Mouse (Mus musculus): ENCODE data around the gene Avp. TPM values are rescaled to one million over a fixed set of nuclear protein-coding genes. Genes with fewer than 3 reads are reported as not detected.

Gene Avp
- total and polyA plus RNA-seq, 3 experiments = not detected

DNA sequence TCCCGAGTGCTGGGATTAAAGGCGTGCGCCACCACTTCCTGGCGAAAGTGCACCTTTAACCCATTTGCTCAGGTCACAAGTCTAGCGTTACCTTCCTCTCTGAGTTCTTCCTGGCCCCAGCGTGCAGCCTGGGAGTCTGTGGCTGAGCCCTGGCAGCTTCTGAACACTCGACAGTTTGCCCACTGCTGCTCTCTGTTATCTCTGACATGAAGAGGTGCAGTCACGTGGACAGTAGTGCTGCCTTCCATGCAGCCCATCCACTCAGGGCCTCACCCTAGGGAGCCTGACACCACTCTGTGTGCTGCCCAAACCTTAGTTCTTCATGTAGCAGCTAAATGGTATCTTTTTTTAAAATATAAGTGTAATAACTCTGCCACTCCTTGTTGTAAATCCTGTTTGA lies 35.4 kb downstream of the Avp start:
- ATAC-seq (ENCODE audit: extremely low read depth, insufficient number of reproducible peaks, low FRiP score, poor library complexity, severe bottlenecking) (peak; percentile 63), DNase-seq (ENCODE audit: low spot score) (no peak)
- H3K27me3 ChIP-seq (ENCODE audit: insufficient read depth, low read length) = no peaks in the 10 kb centered on the region
- no peak overlapping the region for H3K4me3 ChIP-seq (ENCODE audit: low read depth, low read length)
- TF ChIP-seq CTCF (IDR thresholded peaks at IDR 0.05; ENCODE audit: low read depth, low read length) (no peak), GATA2 (IDR thresholded peaks at IDR 0.05; ENCODE audit: borderline replicate concordance, low read depth, low read length) (no peak), TAL1 (conservative IDR thresholded peaks at IDR 0.05; ENCODE audit: low read depth, low read length) (no peak), POLR2AphosphoS5 (IDR thresholded peaks at IDR 0.05; ENCODE audit: insufficient replicate concordance, low read depth, low read length) (no peak), GATA1 (IDR thresholded peaks at IDR 0.05; ENCODE audit: borderline replicate concordance, low read length) (no peak)
- peaks cover 96% of the 10 kb centered on the region for H3K36me3 ChIP-seq (replicated peaks)
- no peaks in the 10 kb centered on the region for H3K9me3 ChIP-seq (replicated peaks)
- H3K4me1 ChIP-seq (ENCODE audit: insufficient read depth, low read depth, low read length) = peaks cover 11% of the 10 kb centered on the region

DNA sequence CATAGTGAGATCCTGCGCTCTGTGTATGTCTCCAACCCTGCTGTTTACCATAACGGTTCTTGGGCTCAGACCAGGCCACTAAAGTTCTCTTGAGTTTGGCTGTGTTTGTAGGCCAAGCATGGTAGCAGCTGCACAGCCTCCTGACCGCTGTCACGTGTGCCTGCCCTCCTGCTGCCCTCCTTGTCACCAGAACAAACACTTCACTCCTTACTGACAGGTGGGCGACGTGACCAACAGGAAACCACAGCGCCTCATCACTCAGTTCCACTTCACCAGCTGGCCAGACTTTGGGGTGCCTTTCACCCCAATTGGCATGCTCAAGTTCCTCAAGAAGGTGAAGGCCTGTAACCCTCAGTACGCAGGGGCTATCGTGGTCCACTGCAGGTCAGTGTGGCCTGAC lies 42.1 kb downstream of the Avp start:
- no peaks in the 10 kb centered on the region for H3K9me3 ChIP-seq (replicated peaks)
- ATAC-seq (ENCODE audit: extremely low read depth, insufficient number of reproducible peaks, low FRiP score, poor library complexity, severe bottlenecking) (no peak), DNase-seq (ENCODE audit: low spot score) (no peak)
- H3K4me3 ChIP-seq (ENCODE audit: low read depth, low read length) = no peak overlapping the region
- TF ChIP-seq POLR2AphosphoS5 (IDR thresholded peaks at IDR 0.05; ENCODE audit: insufficient replicate concordance, low read depth, low read length) (no peak), CTCF (IDR thresholded peaks at IDR 0.05; ENCODE audit: low read depth, low read length) (no peak)
- H3K4me1 ChIP-seq (ENCODE audit: insufficient read depth, low read depth, low read length) = peaks cover 6% of the 10 kb centered on the region; the same call in 1 of the 2 replicates
- no peaks in the 10 kb centered on the region for H3K27me3 ChIP-seq (ENCODE audit: insufficient read depth, low read length)
- H3K36me3 ChIP-seq (replicated peaks) = peaks cover 95% of the 10 kb centered on the region

DNA sequence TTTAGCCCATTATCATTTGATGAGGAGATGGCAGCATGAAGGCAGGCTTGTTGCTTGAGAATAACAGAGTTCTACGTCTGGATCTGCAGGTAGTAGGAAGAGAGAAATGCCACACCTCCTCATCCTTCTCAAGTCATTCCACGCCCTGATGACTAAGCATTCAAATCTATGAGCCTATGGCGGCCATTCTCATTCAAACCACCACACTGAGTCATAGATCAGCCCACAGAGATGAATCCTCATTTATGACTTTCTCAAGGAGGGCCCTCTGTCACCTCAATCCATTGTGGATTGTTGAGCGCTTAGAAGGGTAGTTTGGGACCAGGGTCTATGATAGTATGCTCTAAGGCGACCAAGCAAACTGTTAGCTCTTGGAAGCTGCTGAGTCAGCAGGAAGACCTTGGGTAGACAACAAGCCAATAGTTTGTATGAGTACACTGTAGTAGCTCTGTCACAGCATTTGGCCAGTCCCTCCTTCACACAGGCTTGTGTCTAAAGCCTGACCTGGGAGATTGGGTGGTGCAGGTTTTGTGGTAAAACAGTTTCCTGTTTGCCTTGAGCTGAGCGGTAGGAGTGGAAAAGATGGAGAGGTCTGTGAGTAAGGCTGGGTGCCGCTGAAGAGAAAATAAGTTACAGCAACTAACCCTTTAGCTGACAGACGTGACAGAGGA lies 43.3 kb downstream of the Avp start:
- H3K4me1 ChIP-seq (ENCODE audit: insufficient read depth, low read depth, low read length) = 0 out of 2 replicates have a peak, but pooled peaks cover 4% of the 10 kb centered on the region
- H3K27me3 ChIP-seq (ENCODE audit: insufficient read depth, low read length) = no peaks in the 10 kb centered on the region
- H3K36me3 ChIP-seq (replicated peaks) = peaks cover 93% of the 10 kb centered on the region
- no peak for DNase-seq (ENCODE audit: low spot score)
- TF ChIP-seq GATA2 (IDR thresholded peaks at IDR 0.05; ENCODE audit: borderline replicate concordance, low read depth, low read length) (no peak), POLR2AphosphoS5 (IDR thresholded peaks at IDR 0.05; ENCODE audit: insufficient replicate concordance, low read depth, low read length) (no peak), GATA1 (IDR thresholded peaks at IDR 0.05; ENCODE audit: borderline replicate concordance, low read length) (no peak), CTCF (IDR thresholded peaks at IDR 0.05; ENCODE audit: low read depth, low read length) (no peak), TAL1 (conservative IDR thresholded peaks at IDR 0.05; ENCODE audit: low read depth, low read length) (no peak)
- no peak overlapping the region for H3K4me3 ChIP-seq (ENCODE audit: low read depth, low read length)
- no peak for ATAC-seq (ENCODE audit: extremely low read depth, insufficient number of reproducible peaks, low FRiP score, poor library complexity, severe bottlenecking)
- no peaks in the 10 kb centered on the region for H3K9me3 ChIP-seq (replicated peaks)

DNA sequence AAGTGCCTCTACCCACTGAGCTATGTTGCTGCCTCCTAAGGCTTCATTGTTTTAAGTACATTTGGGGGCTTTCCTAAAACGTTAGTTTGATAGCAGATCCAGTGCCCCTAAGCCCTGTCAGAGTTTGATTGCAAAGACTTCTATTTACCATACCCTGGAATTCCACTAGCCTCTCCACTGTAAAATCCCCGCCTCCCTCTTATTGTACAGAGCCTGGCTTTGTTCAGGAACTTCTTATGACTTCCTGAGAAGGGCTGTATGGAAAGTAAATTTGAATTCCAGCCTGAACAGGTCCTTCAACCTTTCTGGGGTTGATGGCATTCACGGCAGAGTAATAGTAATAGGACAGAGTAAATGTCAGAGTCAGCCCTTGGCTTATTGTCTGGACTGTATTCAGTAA lies 45.5 kb downstream of the Avp start:
- no peak for DNase-seq (ENCODE audit: low spot score)
- Histone ChIP-seq H3K27me3 (ENCODE audit: insufficient read depth, low read length) (no peaks in the 10 kb centered on the region), H3K4me3 (ENCODE audit: low read depth, low read length) (no peak overlapping the region), H3K9me3 (replicated peaks) (no peaks in the 10 kb centered on the region), H3K36me3 (replicated peaks) (peaks cover 90% of the 10 kb centered on the region), H3K4me1 (ENCODE audit: insufficient read depth, low read depth, low read length) (no peaks in the 10 kb centered on the region)
- no peak for TF ChIP-seq TAL1 (conservative IDR thresholded peaks at IDR 0.05; ENCODE audit: low read depth, low read length)
- no peak for TF ChIP-seq GATA2 (IDR thresholded peaks at IDR 0.05; ENCODE audit: borderline replicate concordance, low read depth, low read length)
- TF ChIP-seq CTCF (IDR thresholded peaks at IDR 0.05; ENCODE audit: low read depth, low read length) = no peak
- no peak for TF ChIP-seq POLR2AphosphoS5 (IDR thresholded peaks at IDR 0.05; ENCODE audit: insufficient replicate concordance, low read depth, low read length)
- no peak for TF ChIP-seq GATA1 (IDR thresholded peaks at IDR 0.05; ENCODE audit: borderline replicate concordance, low read length)
- no peak for ATAC-seq (ENCODE audit: extremely low read depth, insufficient number of reproducible peaks, low FRiP score, poor library complexity, severe bottlenecking)

DNA sequence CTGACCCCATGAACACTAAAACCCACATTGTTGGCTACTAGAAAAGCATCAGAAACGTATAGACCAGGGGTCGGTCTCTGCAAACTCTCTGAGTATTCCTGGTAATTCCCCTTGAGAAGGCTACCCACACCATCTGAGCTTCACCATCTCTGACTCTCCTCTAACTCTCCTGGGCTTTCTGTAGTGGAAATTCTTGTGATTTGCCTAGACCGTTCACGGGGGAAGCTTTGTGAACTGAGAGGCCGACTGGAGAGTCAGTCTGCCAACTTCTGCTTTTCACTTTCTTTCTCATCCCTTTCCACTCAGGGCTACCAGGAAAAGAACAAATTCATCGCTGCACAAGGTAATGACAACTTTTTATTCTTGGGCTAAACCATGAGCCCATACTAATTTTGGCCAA lies 47.3 kb downstream of the Avp start:
- ATAC-seq (ENCODE audit: extremely low read depth, insufficient number of reproducible peaks, low FRiP score, poor library complexity, severe bottlenecking) = no peak
- Histone ChIP-seq H3K4me1 (ENCODE audit: insufficient read depth, low read depth, low read length) (no peaks in the 10 kb centered on the region), H3K4me3 (ENCODE audit: low read depth, low read length) (no peak overlapping the region), H3K9me3 (replicated peaks) (no peaks in the 10 kb centered on the region), H3K27me3 (ENCODE audit: insufficient read depth, low read length) (no peaks in the 10 kb centered on the region), H3K36me3 (replicated peaks) (peaks cover 86% of the 10 kb centered on the region)
- DNase-seq (ENCODE audit: low spot score) = no peak
- TF ChIP-seq GATA1 (IDR thresholded peaks at IDR 0.05; ENCODE audit: borderline replicate concordance, low read length) (no peak), TAL1 (conservative IDR thresholded peaks at IDR 0.05; ENCODE audit: low read depth, low read length) (no peak), GATA2 (IDR thresholded peaks at IDR 0.05; ENCODE audit: borderline replicate concordance, low read depth, low read length) (no peak), POLR2AphosphoS5 (IDR thresholded peaks at IDR 0.05; ENCODE audit: insufficient replicate concordance, low read depth, low read length) (no peak), CTCF (IDR thresholded peaks at IDR 0.05; ENCODE audit: low read depth, low read length) (no peak)

DNA sequence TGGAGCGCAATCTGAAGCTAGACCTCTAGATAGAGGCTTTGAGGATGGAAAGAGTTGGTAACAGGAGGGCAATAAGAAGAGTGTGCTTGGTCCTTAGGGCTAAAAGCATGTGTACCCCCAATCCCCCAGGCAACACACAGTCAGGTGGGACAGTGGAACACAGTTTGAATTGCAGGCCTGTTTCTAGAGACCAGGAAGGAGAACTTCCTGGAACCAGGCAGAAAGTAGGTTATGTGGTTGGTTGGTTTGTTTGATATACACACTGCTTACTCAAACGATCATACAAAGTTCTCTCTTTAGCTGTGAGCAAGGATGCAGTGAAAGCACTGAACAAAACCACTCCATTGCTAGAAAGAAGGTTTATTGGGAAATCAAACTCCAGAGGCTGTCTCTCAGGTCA lies 50.2 kb downstream of the Avp start:
- no peak for DNase-seq (ENCODE audit: low spot score)
- no peaks in the 10 kb centered on the region for H3K27me3 ChIP-seq (ENCODE audit: insufficient read depth, low read length)
- H3K36me3 ChIP-seq (replicated peaks) = peaks cover 79% of the 10 kb centered on the region
- TF ChIP-seq GATA1 (IDR thresholded peaks at IDR 0.05; ENCODE audit: borderline replicate concordance, low read length) (no peak), POLR2AphosphoS5 (IDR thresholded peaks at IDR 0.05; ENCODE audit: insufficient replicate concordance, low read depth, low read length) (no peak), TAL1 (conservative IDR thresholded peaks at IDR 0.05; ENCODE audit: low read depth, low read length) (no peak), CTCF (IDR thresholded peaks at IDR 0.05; ENCODE audit: low read depth, low read length) (no peak)
- ATAC-seq (ENCODE audit: extremely low read depth, insufficient number of reproducible peaks, low FRiP score, poor library complexity, severe bottlenecking) = no peak
- H3K4me1 ChIP-seq (ENCODE audit: insufficient read depth, low read depth, low read length) = no peaks in the 10 kb centered on the region
- H3K9me3 ChIP-seq (replicated peaks) = no peaks in the 10 kb centered on the region
- no peak overlapping the region for H3K4me3 ChIP-seq (ENCODE audit: low read depth, low read length)

Other genes starting within 250 kb of the Avp start
- 0.29 TPM in 1 of 2 replicates, not detected in the other for gene Cpxm1, start 185.0 kb downstream of the Avp start, total RNA-seq (2014; fragmentation: Nextera tagmentation)
- gene Cpxm1, start 185.0 kb downstream of the Avp start, total RNA-seq (2017) = not detected in 2 replicates
- gene Cpxm1, start 185.0 kb downstream of the Avp start, polyA plus RNA-seq (2012) = not detected in 2 replicates
- gene Gm28372, start 177.3 kb downstream of the Avp start, total RNA-seq (2014; fragmentation: Nextera tagmentation) = not detected in 2 replicates
- gene Gm28372, start 177.3 kb downstream of the Avp start, total RNA-seq (2017) = not detected in 2 replicates
- gene Gm28372, start 177.3 kb downstream of the Avp start, polyA plus RNA-seq (2012) = not detected in 2 replicates
- not detected in 2 replicates for gene 1700020A23Rik, start 177.3 kb downstream of the Avp start, total RNA-seq (2014; fragmentation: Nextera tagmentation)
- gene 1700020A23Rik, start 177.3 kb downstream of the Avp start, total RNA-seq (2017) = not detected in 2 replicates
- gene 1700020A23Rik, start 177.3 kb downstream of the Avp start, polyA plus RNA-seq (2012) = not detected in 2 replicates
- not detected in 2 replicates for gene Tmem239, start 176.1 kb downstream of the Avp start, total RNA-seq (2014; fragmentation: Nextera tagmentation)
- not detected in 2 replicates for gene Tmem239, start 176.1 kb downstream of the Avp start, total RNA-seq (2017)
- not detected in 2 replicates for gene Tmem239, start 176.1 kb downstream of the Avp start, polyA plus RNA-seq (2012)
- gene Vps16, start 158.2 kb downstream of the Avp start, total RNA-seq (2014; fragmentation: Nextera tagmentation) = 55.2 and 58.9 TPM in 2 replicates
- 180 and 190 TPM in 2 replicates for gene Vps16, start 158.2 kb downstream of the Avp start, total RNA-seq (2017)
- gene Vps16, start 158.2 kb downstream of the Avp start, polyA plus RNA-seq (2012) = 12.6 and 20.2 TPM in 2 replicates
- gene Pced1a, start 157.9 kb downstream of the Avp start, total RNA-seq (2014; fragmentation: Nextera tagmentation) = 16.9 and 17.6 TPM in 2 replicates
- gene Pced1a, start 157.9 kb downstream of the Avp start, total RNA-seq (2017) = 13.9 and 20.0 TPM in 2 replicates
- 17.4 and 19.7 TPM in 2 replicates for gene Pced1a, start 157.9 kb downstream of the Avp start, polyA plus RNA-seq (2012)
- 60.6 and 97.7 TPM in 2 replicates for gene Ptpra, start 132.3 kb downstream of the Avp start, total RNA-seq (2014; fragmentation: Nextera tagmentation)
- 119 and 127 TPM in 2 replicates for gene Ptpra, start 132.3 kb downstream of the Avp start, total RNA-seq (2017)
- 11.4 and 22.6 TPM in 2 replicates for gene Ptpra, start 132.3 kb downstream of the Avp start, polyA plus RNA-seq (2012)
- 75.7 and 93.8 TPM in 2 replicates for gene Mrps26, start 18.8 kb downstream of the Avp start, total RNA-seq (2014; fragmentation: Nextera tagmentation)
- 60.6 and 79.2 TPM in 2 replicates for gene Mrps26, start 18.8 kb downstream of the Avp start, total RNA-seq (2017)
- 144 and 187 TPM in 2 replicates for gene Mrps26, start 18.8 kb downstream of the Avp start, polyA plus RNA-seq (2012)
- gene Oxt, start 6.4 kb downstream of the Avp start, total RNA-seq (2014; fragmentation: Nextera tagmentation) = not detected in 2 replicates
- not detected in 2 replicates for gene Oxt, start 6.4 kb downstream of the Avp start, total RNA-seq (2017)
- gene Oxt, start 6.4 kb downstream of the Avp start, polyA plus RNA-seq (2012) = not detected in 2 replicates
- gene Fastkd5, start 47.5 kb upstream of the Avp start, total RNA-seq (2014; fragmentation: Nextera tagmentation) = 20.5 and 26.4 TPM in 2 replicates
- gene Fastkd5, start 47.5 kb upstream of the Avp start, total RNA-seq (2017) = 27.6 and 29.9 TPM in 2 replicates
- 0.81 and 1.3 TPM in 2 replicates for gene Fastkd5, start 47.5 kb upstream of the Avp start, polyA plus RNA-seq (2012)
- gene Ubox5, start 47.5 kb upstream of the Avp start, total RNA-seq (2014; fragmentation: Nextera tagmentation) = 11.2 and 13.0 TPM in 2 replicates
- gene Ubox5, start 47.5 kb upstream of the Avp start, total RNA-seq (2017) = 9.0 and 9.7 TPM in 2 replicates
- 2.7 and 3.2 TPM in 2 replicates for gene Ubox5, start 47.5 kb upstream of the Avp start, polyA plus RNA-seq (2012)
- 1.2 TPM in 1 of 2 replicates, not detected in the other for gene Lzts3, start 60.2 kb upstream of the Avp start, total RNA-seq (2014; fragmentation: Nextera tagmentation)
- 0.55 and 0.81 TPM in 2 replicates for gene Lzts3, start 60.2 kb upstream of the Avp start, total RNA-seq (2017)
- 1.1 and 1.2 TPM in 2 replicates for gene Lzts3, start 60.2 kb upstream of the Avp start, polyA plus RNA-seq (2012)
- 18.0 and 29.9 TPM in 2 replicates for gene Ddrgk1, start 82.1 kb upstream of the Avp start, total RNA-seq (2014; fragmentation: Nextera tagmentation)
- gene Ddrgk1, start 82.1 kb upstream of the Avp start, total RNA-seq (2017) = 39.3 and 47.4 TPM in 2 replicates
- 66.8 and 67.4 TPM in 2 replicates for gene Ddrgk1, start 82.1 kb upstream of the Avp start, polyA plus RNA-seq (2012)
- gene Itpa, start 85.1 kb upstream of the Avp start, total RNA-seq (2014; fragmentation: Nextera tagmentation) = 11.1 and 12.9 TPM in 2 replicates
- gene Itpa, start 85.1 kb upstream of the Avp start, total RNA-seq (2017) = 113 and 136 TPM in 2 replicates
- 4.0 and 10.9 TPM in 2 replicates for gene Itpa, start 85.1 kb upstream of the Avp start, polyA plus RNA-seq (2012)
- not detected in 2 replicates for gene Slc4a11, start 115.0 kb upstream of the Avp start, total RNA-seq (2014; fragmentation: Nextera tagmentation)
- 0.06 and 0.66 TPM in 2 replicates for gene Slc4a11, start 115.0 kb upstream of the Avp start, total RNA-seq (2017)
- gene Slc4a11, start 115.0 kb upstream of the Avp start, polyA plus RNA-seq (2012) = 0.02 TPM in 2 replicates